Mouse (Mus musculus) myocyte (in vitro differentiated cells): ENCODE measurements around the gene Ets1.

Experiments
- MAX ChIP-seq: IDR thresholded peaks from one replicate; pipeline ENCODE4 v1.6.1; 2011; ENCODE audit warnings: low read depth, mild to moderate bottlenecking, control low read depth
- MYOD1 ChIP-seq, 3 experiments: IDR thresholded peaks; one replicate each; pipeline ENCODE4 v1.6.1; 2011; ENCODE audit warnings: control low read depth in 2 of 3, low read depth in 2 of 3, mild to moderate bottlenecking in 2 of 3, moderate library complexity in 1 of 3; ENCODE audit not compliant: insufficient read length in 2 of 3, control insufficient read depth in 1 of 3
- POLR2A ChIP-seq: IDR thresholded peaks from one replicate; pipeline ENCODE4 v1.6.1; 2011; ENCODE audit warnings: low read depth, mild to moderate bottlenecking, control low read depth, moderate library complexity; ENCODE audit not compliant: insufficient read length
- POLR2AphosphoS2 ChIP-seq: IDR thresholded peaks from one replicate; pipeline ENCODE4 v1.6.1; 2011; ENCODE audit warnings: low read depth, control low read depth; ENCODE audit not compliant: insufficient read length
- TCF12 ChIP-seq: IDR thresholded peaks from one replicate; pipeline ENCODE4 v1.6.1; 2011; ENCODE audit warnings: mild to moderate bottlenecking, control low read depth; ENCODE audit not compliant: poor library complexity, insufficient read depth, severe bottlenecking

- TF ChIP-seq POLR2A = no peak
- TF ChIP-seq MAX = no peak
- no peak for TF ChIP-seq TCF12
- no peak for TF ChIP-seq POLR2AphosphoS2
- no peak for TF ChIP-seq MYOD1 (IDR thresholded peaks at IDR 0.05; ENCODE audit: control insufficient read depth in 1 of 3, insufficient read length in 2 of 3, low read depth in 2 of 3)
Observed at GRCm38 (mm10) chr9:32646539-32647258, 10.7 kb downstream of the Ets1 start.
